Mouse (Mus musculus): Measurements from ENCODE around the gene Papss2. TPM values are rescaled to one million over a fixed set of nuclear protein-coding genes. Genes with fewer than 3 reads are reported as not detected.
A peak's percentile ranks its signal among the peaks of the same experiment; 100 is the strongest.

Papss2 gene
- polyA plus RNA-seq, 1 experiment = 1.5 TPM

- DNase-seq (ENCODE audit: low read depth) = no peak
- no peak for TF ChIP-seq POLR2A (IDR thresholded peaks at IDR 0.05; ENCODE audit: borderline replicate concordance, extremely low read depth, insufficient read depth, insufficient read length, poor library complexity, severe bottlenecking)
- no peak for TF ChIP-seq CTCF (IDR thresholded peaks at IDR 0.05; ENCODE audit: borderline replicate concordance, extremely low read depth, insufficient read depth, insufficient read length)
Observed at GRCm38 (mm10) chr19:32601033-32601770, 5.6 kb downstream of the Papss2 start.

- TF ChIP-seq POLR2A (IDR thresholded peaks at IDR 0.05; ENCODE audit: borderline replicate concordance, extremely low read depth, insufficient read depth, insufficient read length, poor library complexity, severe bottlenecking) = no peak
- no peak for TF ChIP-seq CTCF (IDR thresholded peaks at IDR 0.05; ENCODE audit: borderline replicate concordance, extremely low read depth, insufficient read depth, insufficient read length)
- no peak for DNase-seq (ENCODE audit: low read depth)
Observed at GRCm38 (mm10) chr19:32603466-32603865, 7.9 kb downstream of the Papss2 start.

GRCm38 (mm10) chr19:32604127-32604526, 8.5 kb downstream of the Papss2 start:
- TF ChIP-seq CTCF (IDR thresholded peaks at IDR 0.05; ENCODE audit: borderline replicate concordance, extremely low read depth, insufficient read depth, insufficient read length) = no peak
- TF ChIP-seq POLR2A (IDR thresholded peaks at IDR 0.05; ENCODE audit: borderline replicate concordance, extremely low read depth, insufficient read depth, insufficient read length, poor library complexity, severe bottlenecking) = no peak
- DNase-seq (ENCODE audit: low read depth) = no peak

GRCm38 (mm10) chr19:32604563-32605252, 9.1 kb downstream of the Papss2 start:
- no peak for TF ChIP-seq CTCF (IDR thresholded peaks at IDR 0.05; ENCODE audit: borderline replicate concordance, extremely low read depth, insufficient read depth, insufficient read length)
- no peak for TF ChIP-seq POLR2A (IDR thresholded peaks at IDR 0.05; ENCODE audit: borderline replicate concordance, extremely low read depth, insufficient read depth, insufficient read length, poor library complexity, severe bottlenecking)
- peak; percentile 24 for DNase-seq (ENCODE audit: low read depth)

GRCm38 (mm10) chr19:32606227-32606827, 10.7 kb downstream of the Papss2 start:
- DNase-seq (ENCODE audit: low read depth) = no peak
- no peak for TF ChIP-seq CTCF (IDR thresholded peaks at IDR 0.05; ENCODE audit: borderline replicate concordance, extremely low read depth, insufficient read depth, insufficient read length)
- TF ChIP-seq POLR2A (IDR thresholded peaks at IDR 0.05; ENCODE audit: borderline replicate concordance, extremely low read depth, insufficient read depth, insufficient read length, poor library complexity, severe bottlenecking) = no peak

GRCm38 (mm10) chr19:32607036-32607435, 11.4 kb downstream of the Papss2 start:
- DNase-seq (ENCODE audit: low read depth) = no peak
- TF ChIP-seq CTCF (IDR thresholded peaks at IDR 0.05; ENCODE audit: borderline replicate concordance, extremely low read depth, insufficient read depth, insufficient read length) (no peak), POLR2A (IDR thresholded peaks at IDR 0.05; ENCODE audit: borderline replicate concordance, extremely low read depth, insufficient read depth, insufficient read length, poor library complexity, severe bottlenecking) (no peak)

- no peak for DNase-seq (ENCODE audit: low read depth)
- no peak for TF ChIP-seq POLR2A (IDR thresholded peaks at IDR 0.05; ENCODE audit: borderline replicate concordance, extremely low read depth, insufficient read depth, insufficient read length, poor library complexity, severe bottlenecking)
- no peak for TF ChIP-seq CTCF (IDR thresholded peaks at IDR 0.05; ENCODE audit: borderline replicate concordance, extremely low read depth, insufficient read depth, insufficient read length)
Observed at GRCm38 (mm10) chr19:32611386-32612092, 15.9 kb downstream of the Papss2 start.

GRCm38 (mm10) chr19:32614046-32614771, 18.6 kb downstream of the Papss2 start:
- no peak for DNase-seq (ENCODE audit: low read depth)
- TF ChIP-seq CTCF (IDR thresholded peaks at IDR 0.05; ENCODE audit: borderline replicate concordance, extremely low read depth, insufficient read depth, insufficient read length) = no peak
- TF ChIP-seq POLR2A (IDR thresholded peaks at IDR 0.05; ENCODE audit: borderline replicate concordance, extremely low read depth, insufficient read depth, insufficient read length, poor library complexity, severe bottlenecking) = no peak

GRCm38 (mm10) chr19:32614772-32615099, 19.1 kb downstream of the Papss2 start:
- no peak for TF ChIP-seq CTCF (IDR thresholded peaks at IDR 0.05; ENCODE audit: borderline replicate concordance, extremely low read depth, insufficient read depth, insufficient read length)
- TF ChIP-seq POLR2A (IDR thresholded peaks at IDR 0.05; ENCODE audit: borderline replicate concordance, extremely low read depth, insufficient read depth, insufficient read length, poor library complexity, severe bottlenecking) = no peak
- no peak for DNase-seq (ENCODE audit: low read depth)

GRCm38 (mm10) chr19:32616646-32617045, 21.1 kb downstream of the Papss2 start:
- TF ChIP-seq CTCF (IDR thresholded peaks at IDR 0.05; ENCODE audit: borderline replicate concordance, extremely low read depth, insufficient read depth, insufficient read length) (no peak), POLR2A (IDR thresholded peaks at IDR 0.05; ENCODE audit: borderline replicate concordance, extremely low read depth, insufficient read depth, insufficient read length, poor library complexity, severe bottlenecking) (no peak)
- no peak for DNase-seq (ENCODE audit: low read depth)

Data from brain, embryonic 14.5 days (tissue).